11 mouse cellular contexts compared by ENCODE assay signal in the genomic region with DNA sequence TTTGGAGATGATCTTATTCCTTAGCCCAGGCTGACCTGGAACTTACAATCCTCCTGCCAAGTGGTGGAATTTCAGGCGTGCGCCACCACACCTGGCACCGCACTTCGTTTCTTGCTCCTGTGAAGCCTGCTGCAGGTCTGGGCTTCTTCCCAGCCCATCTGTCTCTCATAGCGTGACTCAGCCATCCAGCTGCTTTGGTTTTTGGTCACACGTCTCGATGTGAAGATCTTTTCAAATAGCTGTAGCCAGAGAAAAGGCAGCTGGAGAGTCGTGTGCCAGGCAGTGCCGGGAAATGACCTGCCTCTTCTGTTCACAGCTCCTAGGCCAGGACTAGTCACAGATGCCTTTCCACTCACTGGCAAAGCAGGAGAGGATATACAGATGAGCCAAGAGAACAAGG. TPM values are rescaled to one million over a fixed set of nuclear protein-coding genes. Genes with fewer than 3 reads are reported as not detected.
A peak's percentile ranks its signal among the peaks of the same experiment; 100 is the strongest.
DNase-seq lines count a peak whose midpoint lies in the region; ATAC-seq lines count a peak whose summit lies in the region.
"Had no signal": no experiment of that assay in that cellular context is flagged by ENCODE, and none has a peak within 500 bp of the region (broad histone marks: within the 10 kb centered on the region; RNA-seq: fewer than 3 reads in every experiment).

No protein-coding gene starts in this region.

- no peak for ATAC-seq in neural tube, embryonic 15.5 days (ENCODE audit: low FRiP score)
- ATAC-seq: forebrain, embryonic 16.5 days; hindbrain, embryonic 16.5 days had no signal

- peaks cover 5% of the 10 kb centered on the region; the same call in 1 of the 2 replicates for H3K27me3 ChIP-seq in midbrain, embryonic 10.5 days (ENCODE audit: low read depth, poor library complexity, severe bottlenecking)
- H3K27me3 ChIP-seq in neural tube, embryonic 15.5 days (replicated peaks): no peaks in the 10 kb centered on the region

- DNase-seq in adrenal gland, adult (ENCODE audit: inconsistent age in 2 of 2, low spot score in 1 of 2): peak; percentile 37 to 57
- DNase-seq in adrenal gland, adult 18-20 months (ENCODE audit: low spot score in 2 of 2): no peak
- peak; percentile 24 for DNase-seq in urinary bladder, postnatal 14 days (ENCODE audit: low spot score)
- DNase-seq in urinary bladder, postnatal 10 days (ENCODE audit: low spot score): no peak
- peak; percentile 36 to 44 for DNase-seq in lung, adult 18-20 months
- no peak for DNase-seq in midbrain, embryonic 10.5 days (ENCODE audit: low spot score)
- DNase-seq in spleen, postnatal 36 days (ENCODE audit: low spot score in 2 of 2): no peak
- DNase-seq: cerebellum, adult 9-10 months had no signal

- WGBS in midbrain, embryonic 10.5 days: 81% methylated on average over 9 of the region's 9 CpGs
- 64% methylated on average over 9 of the region's 9 CpGs for WGBS in neural tube, embryonic 15.5 days

- H3K4me1 ChIP-seq in midbrain, embryonic 10.5 days: no peaks in the 10 kb centered on the region
- no peaks in the 10 kb centered on the region for H3K4me1 ChIP-seq in neural tube, embryonic 15.5 days

- H3K4me2 ChIP-seq in neural tube, embryonic 15.5 days: no peak overlapping the region

- H3K27ac ChIP-seq in midbrain, embryonic 10.5 days (replicated peaks): no peak overlapping the region
- no peak overlapping the region for H3K27ac ChIP-seq in neural tube, embryonic 15.5 days (replicated peaks)

- no peaks in the 10 kb centered on the region for H3K9me3 ChIP-seq in midbrain, embryonic 10.5 days (replicated peaks)
- no peaks in the 10 kb centered on the region for H3K9me3 ChIP-seq in neural tube, embryonic 15.5 days (replicated peaks)

- no peaks in the 10 kb centered on the region for H3K36me3 ChIP-seq in midbrain, embryonic 10.5 days
- H3K36me3 ChIP-seq in neural tube, embryonic 15.5 days: no peaks in the 10 kb centered on the region

- no peak overlapping the region for H3K4me3 ChIP-seq in midbrain, embryonic 10.5 days
- H3K4me3 ChIP-seq in neural tube, embryonic 15.5 days (replicated peaks): no peak overlapping the region

- H3K9ac ChIP-seq in neural tube, embryonic 15.5 days (replicated peaks): no peak overlapping the region

RNA-seq across cellular contexts. Expression of gene Rufy1, which starts 10.7 kb away (rescaled TPM):
- total RNA-seq in adrenal gland, adult 18-20 months (2021): 10 to 100 TPM; 34.5 to 39.4 TPM
- polyA plus RNA-seq in midbrain, embryonic 10.5 days (2016; fragmentation: Nextera tagmentation; extraction: Ambion mirVana): 21.1 and 22.3 TPM in 2 replicates
- 21.8 and 25.1 TPM in 2 replicates for polyA plus RNA-seq in neural tube, embryonic 15.5 days (2015; fragmentation: Nextera tagmentation; extraction: Ambion mirVana)

Comparison
In these comparisons a context has a peak if more than half of its experiments do, and no peak if none do; other contexts are left out.
1. DNase-seq: peak in adrenal gland, adult (2 of 2), urinary bladder, postnatal 14 days (single experiment) and lung, adult 18-20 months (2 of 2); none in adrenal gland, adult 18-20 months (0 of 2), urinary bladder, postnatal 10 days (single experiment), midbrain, embryonic 10.5 days (single experiment) and spleen, postnatal 36 days (0 of 2).